Mouse (Mus musculus): ENCODE results near the gene Rbm8a2.
"Not testable (repeated sequence)": the region's sequence is repeated elsewhere in the genome, so short reads cannot be mapped to it uniquely, and the experiment has no call there.

Gene Rbm8a2

DNA sequence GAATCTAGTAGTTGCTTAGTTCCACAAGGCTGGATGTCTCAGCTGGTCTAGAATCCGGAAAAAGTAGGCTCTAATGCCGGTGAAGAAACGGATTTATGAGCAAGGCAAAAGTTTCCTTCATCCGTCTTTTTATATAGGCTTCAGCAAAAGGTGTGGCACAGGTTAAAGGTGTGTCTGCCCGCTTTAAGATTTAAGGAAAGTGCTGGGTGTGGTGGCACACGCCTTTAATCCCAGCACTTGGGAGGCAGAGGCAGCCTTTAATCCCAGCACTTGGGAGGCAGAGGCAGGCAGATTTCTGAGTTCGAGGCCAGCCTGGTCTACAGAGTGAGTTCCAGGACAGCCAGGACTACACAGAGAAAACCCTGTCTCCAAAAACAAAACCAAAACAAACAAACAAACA, at the start of gene Rbm8a2:
Gene Rbm8a2, minus strand, starts transcription at position 101 of the 400 bp plus-strand sequence.
- CTCF ChIA-PET, POLR2A ChIA-PET: not testable (repeated sequence)

DNA sequence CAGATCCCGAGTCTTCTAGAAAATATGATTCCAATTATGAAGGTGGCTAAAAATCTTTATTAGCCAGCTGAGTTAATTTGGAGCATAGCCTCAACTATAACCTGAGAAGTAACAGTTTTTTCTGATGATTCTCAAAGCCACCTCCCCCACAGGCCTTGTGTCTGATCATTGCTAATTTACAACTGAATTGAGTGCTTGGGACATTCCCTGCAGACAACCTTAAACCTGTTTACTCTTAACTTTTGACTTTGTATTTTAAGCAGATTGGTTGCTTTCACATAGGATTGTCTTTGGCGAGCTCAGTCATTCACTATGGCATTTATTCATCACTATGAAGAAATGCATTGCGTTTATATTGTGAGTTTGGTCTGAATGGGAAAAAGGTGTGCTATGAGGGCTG, 49.5 kb upstream of the Rbm8a2 start:
- CTCF ChIA-PET: no interaction called here
- POLR2A ChIA-PET: interaction anchor here in 1 of 4 experiments (0.6 kb wide), 1 partner anchor 323 kb away, joined by 3 read pairs; no protein-coding TSS in a partner anchor

DNA sequence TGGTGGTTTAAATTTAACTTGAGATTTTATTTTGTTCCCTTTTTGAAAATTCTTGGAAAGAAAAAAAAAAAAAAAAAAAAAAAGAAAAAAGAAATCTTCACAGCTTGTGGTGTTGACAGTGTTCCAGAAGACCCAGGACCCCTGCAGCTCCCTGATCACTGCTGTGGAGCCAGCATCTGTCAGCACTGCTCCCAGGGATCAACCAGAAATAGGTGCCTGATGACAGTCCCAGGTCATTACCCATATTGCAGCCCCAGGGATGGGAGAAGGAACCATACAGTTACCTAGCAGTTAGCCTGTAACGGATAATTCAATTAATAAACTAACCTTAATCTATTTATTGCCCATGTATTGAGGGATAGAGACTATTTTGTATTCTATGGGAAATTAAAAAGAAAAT, 45.6 kb upstream of the Rbm8a2 start:
- ChIA-PET CTCF (no interaction called here), POLR2A (interaction anchor here in 1 of 4 experiments (1.4 to 1.7 kb wide), 2 partner anchors 11 to 15 kb away, joined by 3 to 5 read pairs; no protein-coding TSS in a partner anchor)

DNA sequence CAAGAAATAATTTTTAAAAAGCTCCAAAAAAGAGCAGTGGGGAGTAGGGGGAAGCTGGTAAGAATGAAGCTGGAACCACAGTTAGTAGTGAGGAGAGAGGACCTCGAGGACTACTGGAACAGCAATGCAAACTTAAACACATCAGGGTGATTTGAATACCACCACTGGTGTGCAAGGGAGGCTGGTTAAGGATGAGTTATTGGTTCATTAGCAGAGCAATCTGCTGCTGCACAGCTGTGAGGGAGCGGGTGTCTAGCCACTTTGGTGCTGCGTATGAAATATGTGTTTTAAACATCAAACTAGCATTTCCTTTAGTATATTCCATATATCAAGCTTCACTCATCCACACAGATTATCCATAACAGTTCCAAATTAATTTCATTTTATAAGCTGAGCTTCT, 39.6 kb upstream of the Rbm8a2 start:
- ChIA-PET POLR2A (interaction anchor here in 1 of 4 experiments (0.7 kb wide), 1 partner anchor 50 kb away, joined by 3 read pairs; no protein-coding TSS in a partner anchor), CTCF (no interaction called here)

DNA sequence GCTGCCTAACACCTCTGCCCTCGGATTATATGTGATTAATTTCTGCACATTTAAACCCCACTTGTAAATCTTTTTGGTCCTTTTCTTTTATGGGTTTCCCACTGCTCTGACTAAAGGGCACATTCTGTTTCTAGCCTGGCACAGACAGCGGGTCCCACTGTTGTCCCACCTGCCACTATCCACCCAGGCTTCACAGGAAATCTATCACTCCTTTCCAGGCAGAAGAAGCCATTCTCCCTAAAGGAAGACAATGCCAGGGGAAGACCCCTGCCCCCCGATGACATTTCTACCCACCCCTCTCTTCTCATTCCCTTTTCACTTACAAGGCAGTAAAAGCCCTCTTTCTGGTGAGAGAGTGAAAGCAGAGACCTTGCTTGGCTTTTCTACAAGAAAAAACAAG, 37.2 kb upstream of the Rbm8a2 start:
- ChIA-PET CTCF (interaction anchor here in 1 of 4 experiments (0.7 kb wide), 1 partner anchor 10 kb away, joined by 3 read pairs; no protein-coding TSS in a partner anchor), POLR2A (no interaction called here)

DNA sequence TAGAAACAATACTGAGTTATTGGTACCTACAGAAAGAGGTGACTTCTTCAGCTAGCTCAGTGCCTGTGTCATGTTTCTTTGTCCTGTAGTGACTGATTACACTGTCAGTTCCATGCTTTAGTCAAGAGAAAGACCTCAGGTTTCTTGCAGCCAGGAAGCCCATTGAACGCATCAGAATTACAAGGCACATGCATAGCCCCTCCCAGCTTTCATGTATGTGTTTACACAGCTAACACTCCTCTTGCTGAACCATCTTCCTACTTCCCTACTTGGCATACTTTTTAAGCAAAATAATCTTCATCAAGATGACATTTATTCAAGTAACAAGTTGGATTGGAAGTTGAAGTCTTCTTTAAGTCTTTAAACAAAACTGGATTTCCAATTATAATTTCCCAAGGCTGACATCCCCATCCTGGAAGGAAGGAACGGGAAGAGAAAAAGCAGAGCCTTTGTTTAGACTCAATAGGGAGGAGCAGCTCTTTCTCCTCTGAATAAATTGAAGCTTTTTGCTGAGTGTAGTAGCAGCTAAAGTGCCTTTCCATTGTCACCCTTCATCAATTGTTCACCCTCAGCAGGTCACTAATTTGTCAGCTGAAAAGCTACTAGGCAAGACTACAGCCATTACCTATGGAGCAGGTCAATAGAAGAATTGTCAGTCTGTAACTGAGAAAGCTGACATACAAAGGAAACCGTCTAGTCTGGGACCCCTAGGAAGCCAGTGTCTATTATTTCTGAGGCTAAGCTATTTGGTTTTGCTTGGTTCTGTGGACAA, 34.8 kb upstream of the Rbm8a2 start:
- CTCF ChIA-PET: no interaction called here
- POLR2A ChIA-PET: interaction anchor here in 2 of 4 experiments (0.8 to 1.7 kb wide), 3 partner anchors 10 to 327 kb away, joined by 3 to 5 read pairs (median 3); no protein-coding TSS in a partner anchor

DNA sequence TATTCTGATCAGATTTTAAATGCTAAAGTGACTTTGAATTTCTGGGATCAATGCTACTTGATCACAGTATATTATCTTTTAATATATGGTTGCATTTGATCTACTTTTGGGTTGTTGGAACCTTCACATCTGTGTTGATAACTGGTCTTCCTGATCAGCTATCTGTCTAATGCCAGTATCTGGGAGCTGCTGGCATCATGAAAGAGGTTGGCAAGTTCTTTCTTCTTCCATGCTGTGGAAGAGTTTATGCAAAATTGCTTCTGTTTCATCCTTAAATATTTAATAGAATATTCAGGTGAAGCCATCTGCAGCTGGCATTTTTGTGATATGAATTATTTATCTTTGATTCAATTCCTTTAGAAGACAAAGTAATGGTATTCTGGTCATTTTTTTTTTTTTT, 32.6 kb upstream of the Rbm8a2 start:
- CTCF ChIA-PET: interaction anchor here in 1 of 4 experiments (1.1 kb wide), 1 partner anchor 75 kb away, joined by 3 read pairs; no protein-coding TSS in a partner anchor
- POLR2A ChIA-PET: no interaction called here

DNA sequence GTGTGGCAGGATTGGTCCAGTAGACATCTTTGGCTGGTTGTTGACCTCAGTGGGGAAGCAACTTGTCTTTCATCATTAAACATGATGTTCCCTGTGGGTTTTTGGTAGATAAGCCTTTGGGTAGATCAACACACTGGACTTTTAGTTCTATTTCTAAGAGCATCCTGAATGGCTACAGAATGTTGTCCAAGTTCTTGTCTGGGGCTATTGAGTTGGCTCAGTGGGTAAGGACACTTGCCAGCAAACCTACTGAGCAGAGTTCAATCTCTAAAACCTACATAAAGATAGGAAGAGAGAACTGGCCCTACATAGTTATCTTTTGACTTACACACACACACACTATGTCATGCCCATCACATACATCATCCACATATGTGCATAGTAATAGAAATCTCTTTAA, 32.2 kb upstream of the Rbm8a2 start:
- CTCF ChIA-PET: no interaction called here
- POLR2A ChIA-PET: no interaction called here

DNA sequence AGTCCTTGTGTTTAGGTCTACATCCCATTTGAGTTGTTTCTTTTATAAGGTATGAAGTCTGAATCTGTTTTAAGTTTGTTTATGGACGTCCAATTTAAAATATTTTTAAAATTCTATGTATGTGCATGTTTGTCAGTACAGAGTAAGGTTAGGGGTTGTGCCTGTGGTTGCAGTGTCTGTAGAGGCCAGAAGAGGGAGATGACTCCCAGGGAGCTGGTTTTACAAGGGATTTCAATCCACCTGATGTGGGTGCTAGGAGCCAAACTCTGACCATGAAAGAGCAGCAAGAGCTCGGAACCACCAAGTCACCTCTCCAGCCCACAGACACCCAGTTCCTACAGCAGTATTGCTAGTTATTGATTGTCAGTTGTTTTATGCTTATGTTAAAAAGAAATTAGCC, 29.5 kb upstream of the Rbm8a2 start:
- POLR2A ChIA-PET: no interaction called here
- CTCF ChIA-PET: interaction anchor here in 2 of 4 experiments (0.5 to 1.2 kb wide), 4 partner anchors 39 to 1445 kb away, joined by 3 to 5 read pairs (median 3); no protein-coding TSS in a partner anchor

DNA sequence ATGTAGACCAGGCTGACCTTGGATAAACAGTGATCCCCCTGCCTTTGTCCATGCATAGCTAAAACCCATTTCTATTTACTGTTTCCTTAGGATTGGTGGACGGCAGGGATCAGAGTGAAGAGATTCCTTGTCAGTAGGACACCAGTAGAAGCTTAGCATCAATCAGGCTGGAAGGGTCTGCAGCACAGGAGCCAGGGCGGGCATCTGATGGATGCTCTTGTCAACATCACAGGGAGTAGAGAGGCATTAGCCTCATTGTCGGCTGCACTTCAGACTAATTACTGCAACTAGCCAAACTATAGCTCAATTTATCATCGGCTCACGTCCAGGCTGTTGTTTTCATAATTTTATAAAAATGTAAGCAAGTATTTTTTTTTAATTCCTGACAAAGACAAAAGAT, 21.7 kb upstream of the Rbm8a2 start:
- CTCF ChIA-PET: interaction anchor here in 2 of 4 experiments (0.6 kb wide), 2 partner anchors 218 to 279 kb away, joined by 3 to 8 read pairs; no protein-coding TSS in a partner anchor
- POLR2A ChIA-PET: no interaction called here

DNA sequence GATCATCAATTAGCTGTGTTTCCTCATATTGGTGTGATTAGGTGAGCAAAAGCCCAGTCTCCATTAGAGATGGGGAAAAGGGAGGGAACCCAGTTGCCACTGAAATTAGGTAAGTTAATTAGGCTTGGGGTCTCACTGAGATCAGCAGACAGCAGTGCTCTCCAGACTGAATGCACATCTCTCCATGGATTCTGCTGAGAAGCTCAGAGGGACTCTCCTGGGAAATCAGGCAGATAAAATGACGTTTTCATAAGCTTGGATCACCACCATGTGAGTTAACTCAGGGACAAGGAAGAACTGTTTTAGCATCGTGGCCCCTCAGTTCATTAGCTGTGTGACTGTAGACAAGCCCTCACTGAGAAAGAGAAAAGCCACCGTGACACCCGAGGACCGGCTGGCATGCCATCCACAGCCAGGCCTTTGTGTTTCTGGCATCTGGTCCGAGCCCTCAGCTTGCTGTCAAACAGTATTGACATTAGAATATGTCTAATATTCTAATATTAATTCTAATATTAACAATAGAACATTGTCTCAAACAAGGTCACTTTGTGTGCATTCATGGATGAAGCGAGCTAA, 18.2 kb upstream of the Rbm8a2 start:
- ChIA-PET CTCF (no interaction called here), POLR2A (no interaction called here)

DNA sequence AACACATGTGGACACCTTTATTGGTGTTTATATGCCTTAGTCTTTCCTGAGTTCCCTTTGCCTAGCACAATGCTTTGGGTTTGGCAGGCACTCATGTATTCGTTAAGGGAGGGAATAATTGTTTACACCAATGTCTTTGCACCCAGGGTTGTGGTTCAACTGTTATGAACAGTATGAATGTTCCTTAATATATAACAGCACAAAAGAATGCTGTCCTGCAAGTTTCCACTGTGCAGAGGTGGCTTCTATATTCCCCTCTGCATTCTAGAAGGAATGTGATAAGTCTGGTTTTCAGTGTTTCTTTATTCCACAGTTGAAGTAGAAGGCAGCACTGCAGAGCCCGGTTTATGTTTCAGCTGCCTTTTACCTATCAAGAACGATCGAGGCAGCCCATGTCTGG, 10.0 kb upstream of the Rbm8a2 start:
- CTCF ChIA-PET: no interaction called here
- POLR2A ChIA-PET: no interaction called here

DNA sequence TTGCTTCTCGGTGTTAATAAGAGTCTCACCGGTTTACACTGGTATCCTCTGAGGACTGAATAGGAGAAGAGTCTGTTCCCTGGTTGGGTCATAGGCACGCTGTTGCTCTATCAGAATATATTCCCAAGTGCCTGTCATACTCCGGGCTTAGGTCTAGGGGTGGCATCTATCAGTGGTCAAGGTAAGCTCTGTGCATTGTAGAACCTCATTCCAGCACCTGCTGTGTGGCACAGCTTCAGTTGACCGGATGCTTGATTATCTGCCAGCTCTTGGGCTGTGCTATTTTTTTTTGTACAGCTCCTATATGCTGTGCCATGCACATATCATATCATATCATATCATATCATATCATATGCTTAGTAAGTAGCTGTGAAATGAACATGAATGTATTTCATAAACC, 9.5 kb upstream of the Rbm8a2 start:
- CTCF ChIA-PET: no interaction called here
- POLR2A ChIA-PET: no interaction called here

DNA sequence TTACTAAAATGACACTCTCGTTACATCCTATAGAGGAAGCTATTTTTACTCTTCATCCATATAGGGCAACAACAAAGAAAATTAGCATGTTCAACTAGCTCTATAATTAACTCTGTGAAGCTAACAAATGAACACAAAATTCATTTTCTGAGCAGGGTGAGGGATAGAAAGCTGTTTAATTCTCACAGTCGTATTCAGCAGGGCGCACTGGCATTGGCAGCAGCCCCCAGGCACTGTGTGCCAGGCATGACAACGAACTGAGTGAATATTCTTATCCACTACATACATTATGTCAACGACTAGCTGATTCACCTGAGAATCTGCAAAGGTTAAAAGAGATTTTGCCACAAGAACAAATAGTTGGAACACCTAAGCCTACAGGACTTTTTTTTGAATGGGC, 8.2 kb downstream of the Rbm8a2 start:
- ChIA-PET CTCF (no interaction called here), POLR2A (no interaction called here)

DNA sequence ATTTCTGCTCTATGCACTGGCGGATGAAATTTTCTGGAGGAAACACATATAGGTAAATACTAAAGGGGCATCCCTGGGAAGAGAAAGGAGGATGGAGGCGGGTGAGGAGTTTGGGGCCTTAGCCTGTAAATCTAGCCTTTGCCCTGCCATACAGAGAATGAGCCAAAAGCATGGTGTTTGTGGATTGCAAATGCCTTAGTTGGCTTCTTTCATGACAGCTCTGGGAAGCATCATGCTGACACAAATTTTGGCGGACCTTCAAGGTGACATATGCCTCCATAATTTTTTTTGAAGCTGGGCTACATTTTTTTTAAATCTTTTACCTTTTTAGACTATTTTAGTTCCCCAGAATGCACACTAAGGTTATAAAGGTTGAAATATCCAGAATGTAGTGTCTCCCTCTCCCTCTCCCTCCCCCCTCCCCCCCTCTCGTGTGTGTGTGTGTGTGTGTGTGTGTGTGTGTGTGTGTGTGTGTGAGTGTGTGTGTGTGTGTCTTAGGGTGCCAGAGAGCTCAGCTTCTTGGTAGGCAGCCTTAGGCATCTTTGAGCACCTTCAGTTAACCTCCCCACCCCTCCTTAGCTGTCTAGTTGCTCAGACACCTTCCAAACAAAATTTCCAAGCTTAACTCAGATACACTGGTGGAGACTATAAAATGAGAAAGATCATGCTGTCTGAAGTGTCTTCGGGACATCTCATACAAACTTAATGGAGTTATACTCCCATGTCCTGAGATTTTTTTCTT, 11.7 kb downstream of the Rbm8a2 start:
- POLR2A ChIA-PET: no interaction called here
- CTCF ChIA-PET: interaction anchor here in 3 of 4 experiments (0.5 to 2.0 kb wide), 7 partner anchors 8 to 855 kb away, joined by 3 to 10 read pairs (median 4); no protein-coding TSS in a partner anchor

DNA sequence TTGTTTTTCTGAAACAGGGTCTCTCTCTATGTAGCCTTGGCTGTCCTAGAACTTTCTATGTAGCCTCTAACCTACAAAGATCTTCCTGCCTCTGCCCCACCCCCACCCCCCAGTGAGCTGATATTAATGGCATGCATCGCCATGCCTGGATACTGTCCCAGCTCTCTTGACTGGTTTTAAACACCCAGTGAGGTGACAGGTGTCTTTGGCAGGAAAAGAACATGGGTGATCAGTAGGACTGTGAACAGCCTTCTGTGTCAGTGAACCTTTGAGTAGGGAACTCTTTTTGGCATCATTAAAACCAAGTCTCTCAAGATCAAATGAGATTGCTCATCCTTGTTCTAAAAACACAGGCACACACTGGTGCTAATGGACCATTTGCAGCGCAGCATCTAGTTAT, 17.1 kb downstream of the Rbm8a2 start:
- CTCF ChIA-PET: no interaction called here
- POLR2A ChIA-PET: interaction anchor here in 1 of 4 experiments (0.6 kb wide), 1 partner anchor 112 kb away, joined by 3 read pairs; no protein-coding TSS in a partner anchor

DNA sequence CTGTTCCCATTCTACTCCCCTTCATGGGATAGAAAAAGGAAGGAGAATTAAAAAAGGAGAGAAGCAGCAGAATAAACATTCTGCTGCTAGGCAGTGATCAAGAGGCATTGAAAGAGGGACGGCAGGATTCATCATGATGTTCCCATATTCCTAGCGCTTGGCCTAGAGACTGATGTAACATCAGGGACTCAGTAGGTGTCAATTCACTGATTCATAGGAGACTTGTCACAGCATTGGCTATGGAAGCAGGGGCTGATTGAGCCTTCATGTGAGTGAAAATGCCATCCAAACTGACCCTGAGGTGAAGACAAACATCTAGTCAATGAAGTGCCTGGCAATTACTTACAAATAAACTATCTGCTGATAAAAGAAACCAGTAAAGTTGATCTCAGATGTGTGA, 28.1 kb downstream of the Rbm8a2 start:
- CTCF ChIA-PET: no interaction called here
- POLR2A ChIA-PET: no interaction called here

DNA sequence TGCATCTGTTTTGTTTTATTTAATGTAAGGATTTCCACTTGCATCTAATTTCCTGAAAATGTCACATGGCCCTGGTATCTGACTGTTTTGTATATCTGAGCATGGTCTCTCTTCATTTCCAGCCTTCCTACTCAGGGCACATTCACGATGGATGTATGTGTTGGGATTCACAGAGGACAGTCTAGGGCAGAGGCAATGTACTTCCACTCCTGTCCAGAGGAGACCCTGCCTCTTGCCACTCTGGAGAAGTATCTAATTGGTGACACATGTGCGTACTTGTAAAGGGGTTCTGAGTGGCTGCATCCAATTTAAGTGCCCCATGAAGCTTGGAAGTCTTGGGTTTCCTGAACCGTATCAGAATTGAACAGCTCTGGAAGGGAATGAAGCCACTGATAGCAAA, 28.5 kb downstream of the Rbm8a2 start:
- POLR2A ChIA-PET: no interaction called here
- CTCF ChIA-PET: no interaction called here

DNA sequence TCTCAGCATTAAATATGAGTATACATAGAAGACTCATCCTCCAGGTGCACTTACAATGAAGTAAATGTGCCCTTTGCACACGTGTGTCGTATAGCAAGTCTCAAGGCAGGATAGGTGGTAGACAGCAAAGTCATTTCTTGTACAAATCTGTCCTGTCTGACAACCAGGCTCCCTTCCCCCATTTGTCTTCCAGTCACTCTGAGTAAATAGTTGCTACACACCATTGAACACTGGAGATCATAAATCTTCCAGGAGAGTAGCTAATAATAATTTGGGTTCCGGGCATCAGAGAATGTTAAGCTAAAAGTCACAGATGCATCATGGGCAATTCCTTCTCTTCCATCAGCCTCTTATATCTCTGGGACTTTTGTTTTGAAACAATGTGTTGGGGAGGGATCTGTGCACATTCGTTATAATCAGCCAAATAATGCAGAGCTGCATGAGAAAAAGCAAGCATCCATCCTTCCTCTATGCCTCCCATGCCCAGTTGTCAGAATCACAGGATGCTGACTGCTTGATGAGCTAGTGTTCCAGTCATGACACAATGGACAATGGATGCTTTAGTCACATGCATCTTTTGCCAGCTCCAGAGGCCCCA, 32.1 kb downstream of the Rbm8a2 start:
- ChIA-PET CTCF (interaction anchor here in 1 of 4 experiments (1.2 kb wide), 1 partner anchor 10 kb away, joined by 3 read pairs; no protein-coding TSS in a partner anchor), POLR2A (no interaction called here)

DNA sequence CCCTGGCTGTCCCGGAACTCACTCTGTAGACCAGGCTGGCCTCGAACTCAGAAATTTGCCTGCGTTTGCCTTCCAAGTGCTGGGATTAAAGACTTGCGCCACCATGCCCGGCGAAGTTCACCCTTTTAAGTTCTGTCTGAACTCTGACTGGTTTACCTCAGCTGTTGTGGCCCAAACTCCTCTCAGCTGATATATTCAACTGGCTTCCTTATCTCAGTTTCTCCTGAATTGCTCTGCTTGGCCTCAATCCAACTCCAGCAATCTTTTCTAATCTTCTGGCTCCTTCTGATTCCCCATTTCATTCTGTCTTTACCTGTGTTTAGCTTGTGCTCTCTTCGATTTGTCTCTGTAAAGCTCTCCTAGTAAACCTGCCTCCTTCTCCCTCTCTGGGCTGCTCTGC, 35.7 kb downstream of the Rbm8a2 start:
- ChIA-PET CTCF (interaction anchor here in 2 of 4 experiments (0.6 kb wide), 3 partner anchors 256 to 1215 kb away, joined by 3 to 6 read pairs (median 3); no protein-coding TSS in a partner anchor), POLR2A (no interaction called here)
